Mouse (Mus musculus): Measurements from ENCODE around the gene Nbea. TPM values are rescaled to one million over a fixed set of nuclear protein-coding genes. Genes with fewer than 3 reads are reported as not detected.

Gene Nbea
- polyA plus RNA-seq, 1 experiment from 2014 or later: 22.5 TPM

GRCm38 (mm10) chr3:55688098-55688497 lies 495.4 kb downstream of the Nbea start:
- 40% methylated on average over 1 of the region's 1 CpGs for WGBS
- H3K4me1 ChIP-seq (replicated peaks): peaks cover 50% of the 10 kb centered on the region

DNA sequence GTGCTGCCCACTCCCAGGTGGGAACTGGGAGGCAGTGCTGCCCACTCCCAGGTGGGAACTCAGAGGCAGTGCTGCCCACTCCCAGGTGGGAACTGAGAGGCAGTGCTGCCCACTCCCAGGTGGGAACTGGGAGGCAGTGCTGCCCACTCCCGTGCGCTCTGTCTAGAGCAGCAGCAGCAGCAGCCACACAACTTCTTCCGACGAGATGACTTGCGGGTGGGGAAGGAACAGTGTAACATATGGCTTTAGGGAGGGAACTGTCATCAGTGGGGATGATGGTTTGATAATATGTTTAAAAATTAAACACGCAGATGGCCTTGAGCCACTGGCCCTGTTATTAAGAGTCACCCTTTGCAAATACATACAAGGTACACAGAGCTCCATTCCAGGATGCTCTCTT lies 496.5 kb downstream of the Nbea start:
- Histone ChIP-seq H3K36me3 (no peaks in the 10 kb centered on the region), H3K4me1 (replicated peaks) (peaks cover 54% of the 10 kb centered on the region), H3K27ac (no peak overlapping the region), H3K9me3 (no peaks in the 10 kb centered on the region), H3K4me3 (replicated peaks) (no peak overlapping the region), H3K4me2 (no peak overlapping the region), H3K9ac (replicated peaks) (0 out of 2 replicates have a peak overlapping the region, but pooled peaks have one; percentile 12), H3K27me3 (no peaks in the 10 kb centered on the region)
- no peak for ATAC-seq (ENCODE audit: insufficient number of reproducible peaks, insufficient read depth, low FRiP score, low TSS enrichment, low read depth)
- 70% methylated on average over 6 of the region's 6 CpGs for WGBS

More at GRCm38 (mm10) chr3:55688098-55688497, 495.4 kb downstream of the Nbea start:
- Histone ChIP-seq H3K9ac (replicated peaks) (no peak overlapping the region), H3K4me2 (no peak overlapping the region), H3K36me3 (no peaks in the 10 kb centered on the region), H3K4me3 (replicated peaks) (no peak overlapping the region), H3K27ac (no peak overlapping the region), H3K27me3 (no peaks in the 10 kb centered on the region), H3K9me3 (no peaks in the 10 kb centered on the region)
- no peak for ATAC-seq (ENCODE audit: insufficient number of reproducible peaks, insufficient read depth, low FRiP score, low TSS enrichment, low read depth)

- Histone ChIP-seq H3K27ac (no peak overlapping the region), H3K4me3 (replicated peaks) (no peak overlapping the region), H3K9me3 (no peaks in the 10 kb centered on the region), H3K4me2 (no peak overlapping the region), H3K27me3 (no peaks in the 10 kb centered on the region), H3K9ac (replicated peaks) (no peak overlapping the region), H3K36me3 (no peaks in the 10 kb centered on the region), H3K4me1 (replicated peaks) (peaks cover 54% of the 10 kb centered on the region)
- no peak for ATAC-seq (ENCODE audit: insufficient number of reproducible peaks, insufficient read depth, low FRiP score, low TSS enrichment, low read depth)
- 10% methylated on average over 6 of the region's 6 CpGs for WGBS
Observed at GRCm38 (mm10) chr3:55685627-55686026, 497.9 kb downstream of the Nbea start.

- no peak overlapping the region for H3K4me2 ChIP-seq
- peak overlapping the region; percentile 71 for H3K27ac ChIP-seq
- H3K9me3 ChIP-seq: no peaks in the 10 kb centered on the region
- H3K9ac ChIP-seq (replicated peaks): no peak overlapping the region
- H3K4me1 ChIP-seq (replicated peaks): peaks cover 54% of the 10 kb centered on the region
- no peak overlapping the region for H3K4me3 ChIP-seq (replicated peaks)
- no peaks in the 10 kb centered on the region for H3K27me3 ChIP-seq
- no peaks in the 10 kb centered on the region for H3K36me3 ChIP-seq
- WGBS: 21% methylated on average over 4 of the region's 4 CpGs
- ATAC-seq (ENCODE audit: insufficient number of reproducible peaks, insufficient read depth, low FRiP score, low TSS enrichment, low read depth): no peak
Observed at GRCm38 (mm10) chr3:55684892-55685291, 498.6 kb downstream of the Nbea start.

- no peak for ATAC-seq (ENCODE audit: insufficient number of reproducible peaks, insufficient read depth, low FRiP score, low TSS enrichment, low read depth)
- no peak overlapping the region for H3K4me2 ChIP-seq
- H3K4me3 ChIP-seq (replicated peaks): no peak overlapping the region
- no peaks in the 10 kb centered on the region for H3K9me3 ChIP-seq
- peaks cover 6% of the 10 kb centered on the region for H3K4me1 ChIP-seq (replicated peaks)
- no peak overlapping the region for H3K27ac ChIP-seq
- H3K27me3 ChIP-seq: no peaks in the 10 kb centered on the region
- H3K9ac ChIP-seq (replicated peaks): no peak overlapping the region
- no peaks in the 10 kb centered on the region for H3K36me3 ChIP-seq
- WGBS: 80% methylated on average over 2 of the region's 2 CpGs
Observed at GRCm38 (mm10) chr3:55677691-55678090, 505.8 kb downstream of the Nbea start.

GRCm38 (mm10) chr3:55674185-55674584 lies 509.3 kb downstream of the Nbea start:
- no peaks in the 10 kb centered on the region for H3K27me3 ChIP-seq
- WGBS: 89% methylated on average over 7 of the region's 7 CpGs
- no peak overlapping the region for H3K4me2 ChIP-seq
- H3K4me1 ChIP-seq (replicated peaks): peaks cover 7% of the 10 kb centered on the region
- ATAC-seq (ENCODE audit: insufficient number of reproducible peaks, insufficient read depth, low FRiP score, low TSS enrichment, low read depth): no peak
- no peak overlapping the region for H3K9ac ChIP-seq (replicated peaks)
- H3K36me3 ChIP-seq: no peaks in the 10 kb centered on the region
- H3K4me3 ChIP-seq (replicated peaks): no peak overlapping the region
- no peak overlapping the region for H3K27ac ChIP-seq
- H3K9me3 ChIP-seq: no peaks in the 10 kb centered on the region

GRCm38 (mm10) chr3:55667048-55667447 lies 516.5 kb downstream of the Nbea start:
- H3K4me1 ChIP-seq (replicated peaks): peaks cover 7% of the 10 kb centered on the region
- H3K36me3 ChIP-seq: no peaks in the 10 kb centered on the region; the same call in 1 of the 2 replicates
- no peak overlapping the region for H3K4me3 ChIP-seq (replicated peaks)
- no peak for ATAC-seq (ENCODE audit: insufficient number of reproducible peaks, insufficient read depth, low FRiP score, low TSS enrichment, low read depth)
- no peak overlapping the region for H3K27ac ChIP-seq
- H3K4me2 ChIP-seq: no peak overlapping the region
- no peaks in the 10 kb centered on the region for H3K9me3 ChIP-seq
- WGBS: 87% methylated on average over 6 of the region's 6 CpGs
- no peaks in the 10 kb centered on the region for H3K27me3 ChIP-seq
- H3K9ac ChIP-seq (replicated peaks): no peak overlapping the region

DNA sequence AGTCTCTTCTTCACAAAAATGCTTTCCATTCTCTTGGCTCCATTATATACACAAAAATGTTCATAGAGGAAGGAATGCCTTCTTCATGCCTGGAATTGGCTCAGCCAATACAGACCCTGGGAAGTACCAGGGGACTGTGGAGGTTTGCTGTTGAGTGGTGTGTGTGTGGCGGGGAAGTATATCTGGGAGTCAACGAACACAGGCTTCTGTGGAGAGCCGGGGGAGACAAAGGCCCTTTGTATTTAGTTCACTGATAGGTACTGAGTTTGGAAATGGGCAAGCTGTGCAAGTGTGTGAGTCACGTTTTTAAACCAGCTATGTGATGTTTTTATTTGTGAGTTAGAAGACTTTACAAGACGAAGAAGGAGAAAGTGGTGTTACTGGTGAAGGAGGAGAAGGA lies 517.6 kb downstream of the Nbea start:
- Histone ChIP-seq H3K27me3 (no peaks in the 10 kb centered on the region), H3K4me2 (no peak overlapping the region), H3K9me3 (no peaks in the 10 kb centered on the region), H3K27ac (peak overlapping the region; percentile 67), H3K4me1 (replicated peaks) (peaks cover 7% of the 10 kb centered on the region), H3K4me3 (replicated peaks) (no peak overlapping the region), H3K36me3 (no peaks in the 10 kb centered on the region; the same call in 1 of the 2 replicates), H3K9ac (replicated peaks) (no peak overlapping the region)
- peak; percentile 42; the same call in 1 of the 2 replicates for ATAC-seq (ENCODE audit: insufficient number of reproducible peaks, insufficient read depth, low FRiP score, low TSS enrichment, low read depth)
- WGBS: 57% methylated on average over 5 of the region's 5 CpGs

GRCm38 (mm10) chr3:55664713-55665112 lies 518.8 kb downstream of the Nbea start:
- no peaks in the 10 kb centered on the region for H3K9me3 ChIP-seq
- WGBS: 88% methylated on average over 3 of the region's 3 CpGs
- no peak for ATAC-seq (ENCODE audit: insufficient number of reproducible peaks, insufficient read depth, low FRiP score, low TSS enrichment, low read depth)
- H3K27me3 ChIP-seq: no peaks in the 10 kb centered on the region
- H3K36me3 ChIP-seq: no peaks in the 10 kb centered on the region; the same call in 1 of the 2 replicates
- H3K9ac ChIP-seq (replicated peaks): no peak overlapping the region
- no peak overlapping the region for H3K4me2 ChIP-seq
- H3K4me1 ChIP-seq (replicated peaks): peaks cover 8% of the 10 kb centered on the region
- no peak overlapping the region for H3K4me3 ChIP-seq (replicated peaks)
- H3K27ac ChIP-seq: no peak overlapping the region

DNA sequence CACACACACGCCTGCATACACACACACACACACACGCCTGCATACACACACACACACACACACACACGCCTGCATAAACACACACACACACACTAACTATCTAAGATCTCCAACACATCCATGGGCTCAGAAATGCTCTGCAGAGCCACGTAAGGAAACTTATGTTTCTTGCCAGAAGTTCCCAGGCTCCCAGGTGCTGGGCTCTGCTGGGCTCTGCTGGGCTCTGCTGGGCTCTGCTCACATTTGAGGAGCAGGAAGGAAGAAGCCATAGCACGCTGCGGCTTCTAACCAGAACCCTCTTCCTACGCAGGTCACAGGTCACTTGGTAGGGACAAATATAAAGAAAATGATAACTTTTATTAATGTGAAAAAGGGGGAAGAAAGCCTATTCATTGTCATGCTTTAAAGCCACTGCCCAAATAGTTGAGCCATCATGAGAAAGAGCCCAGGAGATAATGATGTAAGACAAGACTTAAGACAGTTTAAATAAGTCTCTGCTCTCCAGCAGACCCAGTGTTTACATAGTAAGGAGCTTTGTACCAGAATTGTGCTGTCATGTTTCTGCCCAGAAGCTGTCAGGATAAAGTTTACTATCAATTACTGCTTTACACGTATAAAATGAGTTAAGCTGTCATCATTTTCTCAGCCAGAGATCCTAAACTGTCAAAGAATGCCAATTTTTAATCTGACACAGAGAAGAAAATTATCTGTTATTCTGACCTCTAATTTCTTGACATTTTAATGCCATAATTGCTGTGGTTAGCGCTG lies 521.6 kb downstream of the Nbea start:
- Histone ChIP-seq H3K9me3 (no peaks in the 10 kb centered on the region), H3K4me2 (no peak overlapping the region), H3K4me3 (replicated peaks) (no peak overlapping the region), H3K27ac (no peak overlapping the region), H3K27me3 (no peaks in the 10 kb centered on the region), H3K4me1 (replicated peaks) (peaks cover 12% of the 10 kb centered on the region), H3K36me3 (no peaks in the 10 kb centered on the region; the same call in 1 of the 2 replicates), H3K9ac (replicated peaks) (no peak overlapping the region)
- ATAC-seq (ENCODE audit: insufficient number of reproducible peaks, insufficient read depth, low FRiP score, low TSS enrichment, low read depth): no peak
- 66% methylated on average over 9 of the region's 9 CpGs for WGBS

DNA sequence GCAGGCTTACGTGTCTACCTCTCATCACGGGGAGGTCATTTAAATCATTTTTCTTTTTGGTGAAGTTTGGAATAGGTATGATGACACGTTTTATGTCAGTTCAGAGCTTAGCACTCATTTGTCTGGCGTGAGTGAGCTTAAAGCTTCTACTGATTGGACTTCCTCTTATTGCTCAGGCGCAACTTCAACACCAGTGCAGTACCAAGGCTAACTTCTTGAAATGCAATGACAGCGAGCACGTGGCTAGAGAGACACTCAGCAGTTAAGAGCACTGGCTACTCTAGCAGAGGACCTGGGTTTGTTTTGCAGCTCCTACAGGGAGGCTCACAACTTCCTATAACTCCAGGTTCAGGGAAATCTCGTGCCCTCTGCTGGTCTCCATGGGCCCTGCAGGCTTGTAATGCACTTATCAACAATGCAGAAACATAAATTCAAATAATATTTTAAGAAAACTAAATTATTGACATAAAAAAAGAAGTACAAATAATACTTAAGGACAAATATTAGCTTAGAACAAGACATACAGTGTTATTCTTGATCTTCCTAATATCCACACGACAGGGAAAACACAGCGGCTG lies 523.2 kb downstream of the Nbea start:
- Histone ChIP-seq H3K4me1 (replicated peaks) (peaks cover 5% of the 10 kb centered on the region), H3K27me3 (no peaks in the 10 kb centered on the region), H3K4me2 (no peak overlapping the region), H3K36me3 (no peaks in the 10 kb centered on the region; the same call in 1 of the 2 replicates), H3K27ac (no peak overlapping the region), H3K9ac (replicated peaks) (no peak overlapping the region), H3K9me3 (no peaks in the 10 kb centered on the region), H3K4me3 (replicated peaks) (no peak overlapping the region)
- WGBS: 78% methylated on average over 10 of the region's 10 CpGs
- 0 out of 2 replicates have a peak, but pooled peaks have one; percentile 31 for ATAC-seq (ENCODE audit: insufficient number of reproducible peaks, insufficient read depth, low FRiP score, low TSS enrichment, low read depth)
